Mouse (Mus musculus) ES-Bruce4 (cell line): Measurements from ENCODE around the gene Angel2.

Experiments
- CTCF ChIP-seq: IDR thresholded peaks from one replicate; pipeline ENCODE4 v1.8.1; 2011; ENCODE audit warnings: low read depth, low read length
- EP300 ChIP-seq: IDR thresholded peaks from 2 replicates; pipeline ENCODE4 v1.6.1; 2011; ENCODE audit warnings: low read depth, low read length; ENCODE audit not compliant: insufficient read depth
- POLR2A ChIP-seq: IDR thresholded peaks from one replicate; pipeline ENCODE4 v1.8.1; 2011; ENCODE audit warnings: low read length; ENCODE audit not compliant: insufficient read depth

- TF ChIP-seq EP300 (no peak), CTCF (no peak), POLR2A (no peak)
These were observed 53.7 kb downstream of the Angel2 start for GRCm38 (mm10) chr1:190978511-190979073.
